ENCODE assay signal across 8 mouse cellular contexts in genomic region chr8:121591178-121592066, GRCm38 (mm10). TPM values are rescaled to one million over a fixed set of nuclear protein-coding genes. Genes with fewer than 3 reads are reported as not detected.
DNase-seq lines count a peak whose midpoint lies in the region; ATAC-seq and TF ChIP-seq lines count a peak whose summit lies in the region.

No protein-coding gene starts in this region.

- TF ChIP-seq POLR2A in ES-Bruce4 (IDR thresholded peaks at IDR 0.05; ENCODE audit: insufficient read depth, low read length), result no peak
- no peak for TF ChIP-seq POLR2A in bone marrow macrophage, adult 2 months (IDR thresholded peaks at IDR 0.05; ENCODE audit: borderline replicate concordance, low read depth, low read length)

- H3K4me2 ChIP-seq in lung, embryonic 14.5 days, result peak overlapping the region; percentile 83
- H3K4me2 ChIP-seq in neural tube, embryonic 15.5 days, result peak overlapping the region; percentile 76

- no peak for TF ChIP-seq EP300 in ES-Bruce4 (IDR thresholded peaks at IDR 0.05; ENCODE audit: insufficient read depth, low read depth, low read length)

- H3K9me3 ChIP-seq in ES-Bruce4 (replicated peaks; ENCODE audit: control insufficient read depth, insufficient read depth, low read length, poor library complexity, severe bottlenecking), result no peaks in the 10 kb centered on the region
- no peaks in the 10 kb centered on the region for H3K9me3 ChIP-seq in lung, embryonic 14.5 days (ENCODE audit: low read depth, low read length)
- H3K9me3 ChIP-seq in neural tube, embryonic 15.5 days (replicated peaks), result no peaks in the 10 kb centered on the region

- 13% methylated on average over 20 of the region's 20 CpGs for WGBS in lung, embryonic 14.5 days
- WGBS in neural tube, embryonic 15.5 days, result 17% methylated on average over 20 of the region's 20 CpGs

- peaks cover 8% of the 10 kb centered on the region for H3K4me1 ChIP-seq in ES-Bruce4 (ENCODE audit: control insufficient read depth, insufficient read depth, low read length)
- peaks cover 28% of the 10 kb centered on the region for H3K4me1 ChIP-seq in bone marrow macrophage, adult 2 months (ENCODE audit: control insufficient read depth, insufficient read depth, low read length)
- peaks cover 5% of the 10 kb centered on the region; the same call in 1 of the 2 replicates for H3K4me1 ChIP-seq in lung, embryonic 14.5 days (ENCODE audit: insufficient read depth)
- H3K4me1 ChIP-seq in neural tube, embryonic 15.5 days, result peaks cover 33% of the 10 kb centered on the region

- H3K27me3 ChIP-seq in ES-Bruce4 (ENCODE audit: control insufficient read depth, insufficient read depth, low read length, poor library complexity, severe bottlenecking), result no peaks in the 10 kb centered on the region
- H3K27me3 ChIP-seq in lung, embryonic 14.5 days (ENCODE audit: insufficient read depth, low read length), result no peaks in the 10 kb centered on the region
- H3K27me3 ChIP-seq in neural tube, embryonic 15.5 days (replicated peaks), result no peaks in the 10 kb centered on the region; the same call in 1 of the 2 replicates

- peak overlapping the region; percentile 22; the same call in 1 of the 2 replicates for H3K27ac ChIP-seq in ES-Bruce4 (ENCODE audit: insufficient read depth, low read length)
- peak overlapping the region; percentile 11; the same call in 1 of the 2 replicates for H3K27ac ChIP-seq in bone marrow macrophage, adult 2 months (ENCODE audit: insufficient read depth, low read depth, low read length)
- peak overlapping the region; percentile 70 for H3K27ac ChIP-seq in lung, embryonic 14.5 days (ENCODE audit: low read depth)
- peak overlapping the region; percentile 87 for H3K27ac ChIP-seq in neural tube, embryonic 15.5 days (replicated peaks)

- peak overlapping the region; percentile 96 for H3K9ac ChIP-seq in ES-Bruce4 (ENCODE audit: low read depth, poor library complexity, severe bottlenecking)
- peak overlapping the region; percentile 81 for H3K9ac ChIP-seq in lung, embryonic 14.5 days
- H3K9ac ChIP-seq in neural tube, embryonic 15.5 days (replicated peaks), result peak overlapping the region; percentile 93

- peak; percentile 42 for DNase-seq in forelimb bud, embryonic 11.5 days (ENCODE audit: low read depth, low spot score)
- peak; percentile 56 for DNase-seq in kidney, adult 11 months
- peak; percentile 66 for DNase-seq in lung, embryonic 14.5 days
- DNase-seq in gastrocnemius, postnatal 4 days (ENCODE audit: low spot score in 2 of 2), result no peak
- DNase-seq in testis, postnatal 10 days (ENCODE audit: low spot score), result no peak

- TF ChIP-seq CTCF in ES-Bruce4 (IDR thresholded peaks at IDR 0.05; ENCODE audit: low read depth, low read length), result peak; percentile 31
- peak; percentile 35; the same call in 1 of the 2 replicates for TF ChIP-seq CTCF in bone marrow macrophage, adult 2 months (IDR thresholded peaks at IDR 0.05; ENCODE audit: low read depth, low read length)
- TF ChIP-seq CTCF in lung, embryonic 14.5 days (IDR thresholded peaks at IDR 0.05; ENCODE audit: low read depth), result peak; percentile 58

- peak; percentile 18 for ATAC-seq in lung, embryonic 14.5 days (ENCODE audit: insufficient read depth)
- ATAC-seq in neural tube, embryonic 15.5 days (ENCODE audit: low FRiP score), result no peak

- H3K4me3 ChIP-seq in ES-Bruce4 (ENCODE audit: low read depth, low read length), result peak overlapping the region; percentile 90
- peak overlapping the region; percentile 80 for H3K4me3 ChIP-seq in bone marrow macrophage, adult 2 months (ENCODE audit: insufficient read depth, low read length)
- peak overlapping the region; percentile 87 for H3K4me3 ChIP-seq in lung, embryonic 14.5 days (ENCODE audit: low read depth, low read length)
- H3K4me3 ChIP-seq in neural tube, embryonic 15.5 days (replicated peaks), result peak overlapping the region; percentile 87

- peaks cover 16% of the 10 kb centered on the region for H3K36me3 ChIP-seq in ES-Bruce4 (ENCODE audit: control insufficient read depth, insufficient read depth, low read length, poor library complexity, severe bottlenecking)
- peaks cover 22% of the 10 kb centered on the region; the same call in 1 of the 2 replicates for H3K36me3 ChIP-seq in lung, embryonic 14.5 days (ENCODE audit: insufficient read depth)
- peaks cover 22% of the 10 kb centered on the region for H3K36me3 ChIP-seq in neural tube, embryonic 15.5 days

RNA-seq across cellular contexts. Expression of gene Map1lc3b, which starts 1.3 kb away (rescaled TPM):
- polyA plus RNA-seq in ES-Bruce4 (2011; ENCODE audit: insufficient read depth, insufficient read length, low read depth, missing spikeins), result 86.5 and 98.6 TPM in 2 replicates
- 179 and 195 TPM in 2 replicates for polyA plus RNA-seq in bone marrow macrophage, adult 2 months (2012; ENCODE audit: insufficient read depth, insufficient read length, missing spikeins)
- 198 and 202 TPM in 2 replicates for polyA plus RNA-seq in lung, embryonic 14.5 days (2014; fragmentation: Nextera tagmentation; extraction: Ambion mirVana)
- 315 and 351 TPM in 2 replicates for polyA plus RNA-seq in neural tube, embryonic 15.5 days (2015; fragmentation: Nextera tagmentation; extraction: Ambion mirVana)
- 100 to 1,000 TPM; 104 to 105 TPM for total RNA-seq in gastrocnemius, postnatal 4 days (2021)

RNA-seq across cellular contexts. Expression of gene Fbxo31, which starts 12.8 kb away (rescaled TPM):
- polyA plus RNA-seq in ES-Bruce4 (2011; ENCODE audit: insufficient read depth, insufficient read length, low read depth, missing spikeins), result 14.4 and 17.7 TPM in 2 replicates
- 10.0 and 10.6 TPM in 2 replicates for polyA plus RNA-seq in bone marrow macrophage, adult 2 months (2012; ENCODE audit: insufficient read depth, insufficient read length, missing spikeins)
- polyA plus RNA-seq in lung, embryonic 14.5 days (2014; fragmentation: Nextera tagmentation; extraction: Ambion mirVana), result 17.5 and 18.4 TPM in 2 replicates
- 38.3 and 44.2 TPM in 2 replicates for polyA plus RNA-seq in neural tube, embryonic 15.5 days (2015; fragmentation: Nextera tagmentation; extraction: Ambion mirVana)
- 10 to 100 TPM; 52.8 to 68.4 TPM for total RNA-seq in gastrocnemius, postnatal 4 days (2021)

RNA-seq across cellular contexts. Expression of gene 1700018B08Rik, which starts 47.3 kb away (rescaled TPM):
- polyA plus RNA-seq in ES-Bruce4 (2011; ENCODE audit: insufficient read depth, insufficient read length, low read depth, missing spikeins), result not detected in 2 replicates
- polyA plus RNA-seq in bone marrow macrophage, adult 2 months (2012; ENCODE audit: insufficient read depth, insufficient read length, missing spikeins), result not detected in 2 replicates
- not detected in 2 replicates for polyA plus RNA-seq in lung, embryonic 14.5 days (2014; fragmentation: Nextera tagmentation; extraction: Ambion mirVana)
- not detected in 2 replicates for polyA plus RNA-seq in neural tube, embryonic 15.5 days (2015; fragmentation: Nextera tagmentation; extraction: Ambion mirVana)
- not detected for total RNA-seq in gastrocnemius, postnatal 4 days (2021)

Comparison
In these comparisons a context has a peak if more than half of its experiments do, and no peak if none do; other contexts are left out.
1. H3K27ac ChIP-seq: peak in every context shown above with its lines; median percentile 87 in neural tube, embryonic 15.5 days; 70 in lung, embryonic 14.5 days; 22 in ES-Bruce4; 11 in bone marrow macrophage, adult 2 months.
2. DNase-seq: peak in forelimb bud, embryonic 11.5 days (single experiment), kidney, adult 11 months (single experiment) and lung, embryonic 14.5 days (single experiment); none in gastrocnemius, postnatal 4 days (0 of 2) and testis, postnatal 10 days (single experiment).
3. Peak in every context shown above with its lines, with median percentiles within 50 percentile points of each other: H3K4me3 ChIP-seq, H3K9ac ChIP-seq and CTCF ChIP-seq.